Mouse (Mus musculus) v-Abl transformed pro-B cells (cell line): ENCODE results near the gene Gm20824.
"Not testable (repeated sequence)": the region's sequence is repeated elsewhere in the genome, so short reads cannot be mapped to it uniquely, and the experiment has no call there.

Source experiments
- in situ Hi-C, 2 experiments: fragments of 400-800 bp; cut with MboI; formaldehyde crosslinking; loops; one replicate each; pipeline ENCODE4 v1.15.1; 2025; ENCODE audit not compliant: unreplicated experiment in 2 of 2

Gene Gm20824

GRCm38 (mm10) chrY:8257607-8258006 lies at the start of gene Gm20824:
Gene Gm20824 (plus strand): TSS chrY:8257907.
- in situ Hi-C loops, result not testable (repeated sequence)
